Mouse (Mus musculus): ENCODE measurements around the gene Shisa5.

DNA sequence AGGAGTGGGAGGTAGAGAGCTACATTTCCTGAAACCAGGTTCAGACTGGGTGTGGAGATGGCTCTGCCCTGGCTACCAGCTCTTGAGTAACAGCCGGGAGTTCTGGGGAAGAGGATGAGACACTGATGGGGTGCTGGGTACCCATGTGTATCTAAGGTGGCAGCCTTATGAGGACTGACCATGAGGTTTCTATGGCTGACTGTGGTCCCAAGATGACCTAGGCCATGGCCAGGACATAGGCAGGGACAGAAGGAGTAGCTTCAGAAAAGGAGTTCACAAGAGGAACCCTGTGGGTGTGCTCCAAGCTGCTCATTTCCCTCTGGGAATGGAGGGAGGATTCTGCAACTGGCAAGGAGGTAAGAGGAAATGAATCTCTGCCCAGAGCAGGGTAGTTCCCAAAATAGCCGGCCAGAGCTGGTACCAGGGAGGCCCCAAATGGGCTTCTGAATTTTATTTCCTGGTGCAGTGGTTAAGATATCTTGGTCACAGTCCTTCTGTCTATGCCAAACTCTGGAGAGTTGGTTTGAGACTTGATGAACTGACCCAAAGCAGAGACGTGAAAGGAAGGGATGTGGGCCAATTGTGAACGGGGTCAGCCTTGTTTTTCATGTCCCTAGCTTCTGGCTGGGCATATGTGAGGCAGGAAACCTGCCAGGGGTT lies 48.4 kb upstream of the Shisa5 start:
- no peak for TF ChIP-seq CTCF (IDR thresholded peaks at IDR 0.05)
- no peak for TF ChIP-seq EP300 (IDR thresholded peaks at IDR 0.05)
